Mouse (Mus musculus): ENCODE results near the gene Stmn1. TPM values are rescaled to one million over a fixed set of nuclear protein-coding genes. Genes with fewer than 3 reads are reported as not detected.
A peak's percentile ranks its signal among the peaks of the same experiment; 100 is the strongest.

Stmn1 gene
- total and polyA plus RNA-seq, 2 experiments from 2014 or later: 1,269 to 6,261 TPM

DNA sequence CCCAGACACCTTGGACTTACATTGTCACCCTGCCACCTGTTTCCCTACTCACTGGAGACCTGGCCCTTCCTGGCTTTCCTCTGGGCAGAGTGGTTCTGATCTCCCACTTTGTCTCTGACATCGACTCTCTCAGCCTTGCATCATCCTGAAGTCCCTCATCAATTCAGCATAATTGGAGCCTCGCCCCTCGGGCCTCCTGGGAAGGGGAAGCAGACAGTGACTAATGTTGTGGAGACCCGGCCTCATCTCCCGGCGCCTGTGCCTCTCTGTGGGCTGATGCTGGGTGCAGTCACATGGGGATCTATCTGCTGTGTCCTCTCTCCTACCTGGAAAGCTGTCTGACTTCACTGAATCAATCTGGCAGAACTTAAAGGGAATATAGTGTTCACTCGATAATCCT is 31.9 kb upstream of the Stmn1 start:
- no peak for ATAC-seq (ENCODE audit: low FRiP score)
- H3K4me2 ChIP-seq (ENCODE audit: low read depth, low read length, poor library complexity, severe bottlenecking): no peak overlapping the region
- TF ChIP-seq CTCF (IDR thresholded peaks at IDR 0.05): no peak
- H3K27me3 ChIP-seq (ENCODE audit: insufficient read depth, low read length): no peaks in the 10 kb centered on the region
- WGBS: 41% methylated on average over 7 of the region's 7 CpGs
- no peaks in the 10 kb centered on the region for H3K36me3 ChIP-seq (ENCODE audit: insufficient read depth, low read length)
- H3K9ac ChIP-seq (replicated peaks; ENCODE audit: low read length, poor library complexity, severe bottlenecking): no peak overlapping the region
- no peaks in the 10 kb centered on the region for H3K4me1 ChIP-seq (ENCODE audit: insufficient read depth, low read length)
- no peaks in the 10 kb centered on the region for H3K9me3 ChIP-seq (ENCODE audit: low read length)
- no peak for DNase-seq (ENCODE audit: low spot score)
- no peak overlapping the region for H3K27ac ChIP-seq (ENCODE audit: low read depth, low read length)
- H3K4me3 ChIP-seq (ENCODE audit: low read depth, low read length): no peak overlapping the region

DNA sequence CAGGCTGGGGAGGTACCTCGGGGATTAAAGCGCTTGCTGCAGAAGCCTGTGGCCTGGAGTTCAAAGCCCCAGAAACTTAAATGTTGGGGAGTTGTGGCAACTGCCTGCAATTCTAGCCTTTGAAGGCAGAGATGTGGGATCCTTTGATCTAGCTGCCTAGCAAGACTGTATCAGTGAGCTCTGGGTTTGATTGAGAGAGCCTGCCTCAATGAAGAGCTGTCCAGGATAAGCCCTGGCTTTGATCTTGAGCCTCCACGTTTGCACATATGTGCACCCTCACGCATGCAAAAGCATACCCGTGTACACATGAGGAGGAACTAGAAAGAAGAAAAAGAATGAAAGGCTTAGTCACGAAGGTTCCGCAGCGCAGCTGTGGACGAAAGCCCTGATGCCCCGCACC is 31.5 kb upstream of the Stmn1 start:
- WGBS: 48% methylated on average over 10 of the region's 10 CpGs
- H3K9ac ChIP-seq (replicated peaks; ENCODE audit: low read length, poor library complexity, severe bottlenecking): no peak overlapping the region
- H3K27ac ChIP-seq (ENCODE audit: low read depth, low read length): no peak overlapping the region
- DNase-seq (ENCODE audit: low spot score) (peak; percentile 48), ATAC-seq (ENCODE audit: low FRiP score) (0 out of 2 replicates have a peak, but pooled peaks have one; percentile 52)
- H3K4me3 ChIP-seq (ENCODE audit: low read depth, low read length): no peak overlapping the region
- H3K27me3 ChIP-seq (ENCODE audit: insufficient read depth, low read length): no peaks in the 10 kb centered on the region
- TF ChIP-seq CTCF (IDR thresholded peaks at IDR 0.05): no peak
- H3K4me2 ChIP-seq (ENCODE audit: low read depth, low read length, poor library complexity, severe bottlenecking): no peak overlapping the region
- H3K9me3 ChIP-seq (ENCODE audit: low read length): no peaks in the 10 kb centered on the region
- no peaks in the 10 kb centered on the region for H3K36me3 ChIP-seq (ENCODE audit: insufficient read depth, low read length)
- no peaks in the 10 kb centered on the region for H3K4me1 ChIP-seq (ENCODE audit: insufficient read depth, low read length)

DNA sequence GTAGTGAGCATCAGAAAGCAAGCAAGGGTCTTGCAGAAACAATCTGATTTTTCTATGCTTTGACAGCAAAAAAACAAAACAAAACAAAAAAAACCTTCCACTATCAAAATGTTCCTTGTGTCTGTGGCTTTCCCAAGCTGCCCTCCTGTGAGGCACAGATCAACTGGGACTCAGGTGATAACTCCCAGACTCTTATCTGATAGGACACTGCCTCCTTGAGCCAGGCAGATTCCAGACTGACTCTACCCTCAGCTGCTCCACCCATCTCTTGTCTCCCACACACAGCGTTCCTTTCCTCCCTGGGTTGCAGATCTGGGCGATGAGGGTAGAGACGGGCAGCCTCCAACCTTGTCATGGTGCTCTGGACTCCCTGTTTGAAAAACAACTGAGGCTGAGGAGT is 29.0 kb upstream of the Stmn1 start:
- no peak for DNase-seq (ENCODE audit: low spot score)
- H3K4me3 ChIP-seq (ENCODE audit: low read depth, low read length): no peak overlapping the region
- ATAC-seq (ENCODE audit: low FRiP score): no peak
- H3K9me3 ChIP-seq (ENCODE audit: low read length): no peaks in the 10 kb centered on the region
- no peak overlapping the region for H3K9ac ChIP-seq (replicated peaks; ENCODE audit: low read length, poor library complexity, severe bottlenecking)
- no peaks in the 10 kb centered on the region for H3K4me1 ChIP-seq (ENCODE audit: insufficient read depth, low read length)
- no peaks in the 10 kb centered on the region for H3K27me3 ChIP-seq (ENCODE audit: insufficient read depth, low read length)
- no peak for TF ChIP-seq CTCF (IDR thresholded peaks at IDR 0.05)
- WGBS: 81% methylated on average over 3 of the region's 3 CpGs
- no peaks in the 10 kb centered on the region for H3K36me3 ChIP-seq (ENCODE audit: insufficient read depth, low read length)
- no peak overlapping the region for H3K27ac ChIP-seq (ENCODE audit: low read depth, low read length)
- no peak overlapping the region for H3K4me2 ChIP-seq (ENCODE audit: low read depth, low read length, poor library complexity, severe bottlenecking)

DNA sequence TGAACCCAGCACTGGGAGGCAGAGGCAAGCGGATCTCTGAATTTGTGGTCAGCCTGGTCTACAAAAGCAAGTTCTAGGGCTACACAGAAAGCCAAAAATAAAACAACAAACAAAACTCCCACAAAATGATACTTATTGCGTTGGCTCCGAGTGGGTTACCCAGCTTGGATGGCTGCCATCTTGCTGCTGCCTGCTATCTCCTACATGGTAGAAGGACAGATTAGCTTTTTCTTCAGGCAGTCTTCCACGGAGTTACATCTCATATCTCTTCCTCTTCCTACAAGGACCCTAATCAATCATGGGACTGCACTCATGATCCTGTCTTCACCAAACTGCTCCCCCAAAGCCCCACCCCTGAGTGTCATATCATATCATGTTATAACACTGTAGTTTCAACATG is 28.2 kb upstream of the Stmn1 start:
- ATAC-seq (ENCODE audit: low FRiP score): no peak
- 89% methylated on average over 4 of the region's 4 CpGs for WGBS
- no peaks in the 10 kb centered on the region for H3K4me1 ChIP-seq (ENCODE audit: insufficient read depth, low read length)

DNA sequence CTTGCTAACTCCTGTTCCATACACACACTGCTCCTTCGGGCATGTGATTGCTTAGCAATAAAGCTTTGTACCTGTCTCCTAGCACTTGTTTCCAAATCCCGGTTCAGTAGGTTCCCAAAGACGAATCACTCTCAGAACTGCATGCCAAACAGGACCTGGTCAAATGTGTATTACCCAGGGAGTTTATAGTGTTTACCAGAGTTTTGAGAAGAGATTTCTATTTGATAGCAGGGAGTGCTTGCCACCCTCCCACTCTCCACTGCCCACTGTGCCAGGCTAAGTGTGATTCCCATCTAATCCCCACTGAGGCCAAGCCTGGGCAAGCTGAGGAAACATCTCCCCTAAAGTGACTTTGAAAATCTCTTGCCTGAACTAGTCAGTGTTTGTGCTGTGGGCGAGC is 25.9 kb upstream of the Stmn1 start:
- Histone ChIP-seq H3K4me2 (ENCODE audit: low read depth, low read length, poor library complexity, severe bottlenecking) (no peak overlapping the region), H3K4me3 (ENCODE audit: low read depth, low read length) (no peak overlapping the region), H3K9me3 (ENCODE audit: low read length) (no peaks in the 10 kb centered on the region), H3K27me3 (ENCODE audit: insufficient read depth, low read length) (no peaks in the 10 kb centered on the region), H3K27ac (ENCODE audit: low read depth, low read length) (no peak overlapping the region), H3K9ac (replicated peaks; ENCODE audit: low read length, poor library complexity, severe bottlenecking) (no peak overlapping the region), H3K4me1 (ENCODE audit: insufficient read depth, low read length) (peaks cover 11% of the 10 kb centered on the region), H3K36me3 (ENCODE audit: insufficient read depth, low read length) (no peaks in the 10 kb centered on the region)
- WGBS: 88% methylated on average over 4 of the region's 4 CpGs
- TF ChIP-seq CTCF (IDR thresholded peaks at IDR 0.05): no peak
- no peak for DNase-seq (ENCODE audit: low spot score)
- ATAC-seq (ENCODE audit: low FRiP score): no peak

More for the DNA sequence above, 28.2 kb upstream of the Stmn1 start:
- TF ChIP-seq CTCF (IDR thresholded peaks at IDR 0.05): no peak
- H3K9me3 ChIP-seq (ENCODE audit: low read length): no peaks in the 10 kb centered on the region
- H3K4me3 ChIP-seq (ENCODE audit: low read depth, low read length): no peak overlapping the region
- H3K27ac ChIP-seq (ENCODE audit: low read depth, low read length): no peak overlapping the region
- no peaks in the 10 kb centered on the region for H3K36me3 ChIP-seq (ENCODE audit: insufficient read depth, low read length)
- H3K4me2 ChIP-seq (ENCODE audit: low read depth, low read length, poor library complexity, severe bottlenecking): no peak overlapping the region
- no peak overlapping the region for H3K9ac ChIP-seq (replicated peaks; ENCODE audit: low read length, poor library complexity, severe bottlenecking)
- H3K27me3 ChIP-seq (ENCODE audit: insufficient read depth, low read length): no peaks in the 10 kb centered on the region
- DNase-seq (ENCODE audit: low spot score): no peak

DNA sequence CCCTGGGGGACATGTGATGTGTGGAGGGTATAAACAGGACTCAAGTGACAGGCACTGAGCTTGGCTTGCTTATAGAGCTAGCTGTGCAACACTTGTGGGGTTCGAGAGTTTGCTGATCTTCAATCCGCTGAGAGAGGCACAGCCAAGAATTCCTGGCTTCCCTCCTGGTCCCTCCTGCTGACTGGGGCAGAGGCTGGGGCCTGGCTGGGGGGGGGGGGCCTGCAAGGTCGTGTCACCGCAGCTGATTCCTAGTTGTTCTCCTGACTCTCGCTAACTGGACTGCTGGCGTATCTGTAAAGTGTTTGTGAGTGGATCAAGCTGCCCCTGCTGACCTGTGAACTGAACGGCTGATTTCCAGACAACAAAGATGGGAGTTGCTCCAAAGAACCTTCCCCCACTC is 24.5 kb upstream of the Stmn1 start:
- Histone ChIP-seq H3K4me2 (ENCODE audit: low read depth, low read length, poor library complexity, severe bottlenecking) (no peak overlapping the region), H3K27me3 (ENCODE audit: insufficient read depth, low read length) (no peaks in the 10 kb centered on the region), H3K4me3 (ENCODE audit: low read depth, low read length) (no peak overlapping the region), H3K36me3 (ENCODE audit: insufficient read depth, low read length) (no peaks in the 10 kb centered on the region), H3K9me3 (ENCODE audit: low read length) (no peaks in the 10 kb centered on the region), H3K27ac (ENCODE audit: low read depth, low read length) (no peak overlapping the region), H3K4me1 (ENCODE audit: insufficient read depth, low read length) (peaks cover 17% of the 10 kb centered on the region), H3K9ac (replicated peaks; ENCODE audit: low read length, poor library complexity, severe bottlenecking) (no peak overlapping the region)
- DNase-seq (ENCODE audit: low spot score) (no peak), ATAC-seq (ENCODE audit: low FRiP score) (no peak)
- TF ChIP-seq CTCF (IDR thresholded peaks at IDR 0.05): no peak
- 48% methylated on average over 7 of the region's 7 CpGs for WGBS

Data from midbrain, postnatal 0 days (tissue).